Mouse (Mus musculus): ENCODE data around the gene Hmga1b. TPM values are rescaled to one million over a fixed set of nuclear protein-coding genes. Genes with fewer than 3 reads are reported as not detected.

The Hmga1b gene
- total RNA-seq, 2 experiments from 2014 or later = 31.4 to 50.3 TPM

Other genes starting within 250 kb of the Hmga1b start
- under 1 TPM in 1 of 2 experiments, not detected in 1; 0.52 TPM for gene Gcgr, start 232.1 kb upstream of the Hmga1b start, total RNA-seq (2021)
- gene Mcrip1, start 213.1 kb upstream of the Hmga1b start, total RNA-seq (2021) = 10 to 100 TPM; 74.9 to 77.0 TPM
- gene Ppp1r27, start 211.7 kb upstream of the Hmga1b start, total RNA-seq (2021) = not detected
- gene P4hb, start 189.5 kb upstream of the Hmga1b start, total RNA-seq (2021) = 100 to 1,000 TPM; 127 to 129 TPM
- gene Arhgdia, start 181.2 kb upstream of the Hmga1b start, total RNA-seq (2021) = 100 to 1,000 TPM; 310 to 324 TPM
- 10 to 100 TPM; 60.8 to 62.9 TPM for gene Alyref, start 164.4 kb upstream of the Hmga1b start, total RNA-seq (2021)
- 10 to 100 TPM; 95.1 to 98.8 TPM for gene Anapc11, start 164.4 kb upstream of the Hmga1b start, total RNA-seq (2021)
- gene Npb, start 154.3 kb upstream of the Hmga1b start, total RNA-seq (2021) = 1 to 10 TPM in 1 of 2 experiments, not detected in 1; 1.3 TPM
- 100 to 1,000 TPM; 124 to 136 TPM for gene Pcyt2, start 144.9 kb upstream of the Hmga1b start, total RNA-seq (2021)
- 10 to 100 TPM; 34.9 to 38.6 TPM for gene Sirt7, start 137.6 kb upstream of the Hmga1b start, total RNA-seq (2021)
- 10 to 100 TPM; 86.8 to 94.3 TPM for gene Mafg, start 129.2 kb upstream of the Hmga1b start, total RNA-seq (2021)
- 1 to 10 TPM; 1.0 to 1.6 TPM for gene Pycr1, start 119.0 kb upstream of the Hmga1b start, total RNA-seq (2021)
- gene Myadml2, start 114.6 kb upstream of the Hmga1b start, total RNA-seq (2021) = 1 to 10 TPM; 7.3 to 8.2 TPM
- 1 to 10 TPM; 2.7 to 5.0 TPM for gene Notum, start 101.6 kb upstream of the Hmga1b start, total RNA-seq (2021)
- gene Aspscr1, start 89.8 kb upstream of the Hmga1b start, total RNA-seq (2021) = 10 to 100 TPM; 51.1 to 57.7 TPM
- 10 to 100 TPM; 19.7 to 20.8 TPM for gene Cenpx, start 49.1 kb upstream of the Hmga1b start, total RNA-seq (2021)
- gene Lrrc45, start 48.9 kb upstream of the Hmga1b start, total RNA-seq (2021) = 10 to 100 TPM; 53.0 to 56.2 TPM
- 10 to 100 TPM; 28.9 to 38.6 TPM for gene Rac3, start 41.3 kb upstream of the Hmga1b start, total RNA-seq (2021)
- 10 to 100 TPM in 1 of 2 experiments, 1 to 10 TPM in 1; 8.5 to 11.9 TPM for gene Dcxr, start 35.5 kb upstream of the Hmga1b start, total RNA-seq (2021)
- gene Cbr2, start 30.7 kb upstream of the Hmga1b start, total RNA-seq (2021) = 1 to 10 TPM; 1.7 to 2.9 TPM
- 10 to 100 TPM; 53.1 to 56.6 TPM for gene Rfng, start 21.4 kb downstream of the Hmga1b start, total RNA-seq (2021)
- gene Gps1, start 21.5 kb downstream of the Hmga1b start, total RNA-seq (2021) = 100 to 1,000 TPM; 148 to 152 TPM
- gene Dus1l, start 33.6 kb downstream of the Hmga1b start, total RNA-seq (2021) = 10 to 100 TPM; 40.2 to 44.9 TPM
- 100 to 1,000 TPM; 159 to 179 TPM for gene Fasn, start 61.8 kb downstream of the Hmga1b start, total RNA-seq (2021)
- 1 to 10 TPM; 7.2 to 9.3 TPM for gene Ccdc57, start 170.1 kb downstream of the Hmga1b start, total RNA-seq (2021)
- gene Slc16a3, start 185.7 kb downstream of the Hmga1b start, total RNA-seq (2021) = 1 to 10 TPM; 3.9 to 4.0 TPM
- 100 to 1,000 TPM; 117 to 135 TPM for gene Csnk1d, start 228.5 kb downstream of the Hmga1b start, total RNA-seq (2021)

Measured in left cerebral cortex, adult 18-20 months (tissue).